Mouse (Mus musculus): Measurements from ENCODE around the gene Zfyve16. TPM values are rescaled to one million over a fixed set of nuclear protein-coding genes. Genes with fewer than 3 reads are reported as not detected.

Gene Zfyve16
- polyA plus RNA-seq, 1 experiment: 4.7 TPM

- peak; percentile 81 for DNase-seq
- Histone ChIP-seq H3K36me3 (ENCODE audit: control insufficient read depth, insufficient read depth, low read length) (no peaks in the 10 kb centered on the region), H3K4me3 (ENCODE audit: insufficient read depth, low read depth, low read length) (no peak overlapping the region), H3K27me3 (replicated peaks; ENCODE audit: control insufficient read depth, insufficient read depth, low read length) (no peaks in the 10 kb centered on the region), H3K27ac (ENCODE audit: insufficient read depth, low read depth, low read length) (peak overlapping the region; percentile 93), H3K4me1 (ENCODE audit: control insufficient read depth, insufficient read depth, low read length) (peaks cover 8% of the 10 kb centered on the region; the same call in 1 of the 2 replicates)
- 39% methylated on average over 2 of the region's 2 CpGs for WGBS
- no peak for TF ChIP-seq POLR2A (IDR thresholded peaks at IDR 0.05; ENCODE audit: low read depth, low read length)
- TF ChIP-seq CTCF (conservative IDR thresholded peaks at IDR 0.05; ENCODE audit: insufficient read depth, insufficient read length, low read depth, low read length): no peak
Measured at GRCm38 (mm10) chr13:92469381-92469780, 61.3 kb downstream of the Zfyve16 start.

GRCm38 (mm10) chr13:92467891-92468290 is 62.8 kb downstream of the Zfyve16 start:
- 69% methylated on average over 9 of the region's 9 CpGs for WGBS
- no peak overlapping the region for H3K4me3 ChIP-seq (ENCODE audit: insufficient read depth, low read depth, low read length)
- H3K27me3 ChIP-seq (replicated peaks; ENCODE audit: control insufficient read depth, insufficient read depth, low read length): no peaks in the 10 kb centered on the region
- peaks cover 8% of the 10 kb centered on the region; the same call in 1 of the 2 replicates for H3K4me1 ChIP-seq (ENCODE audit: control insufficient read depth, insufficient read depth, low read length)
- no peak for DNase-seq
- TF ChIP-seq CTCF (conservative IDR thresholded peaks at IDR 0.05; ENCODE audit: insufficient read depth, insufficient read length, low read depth, low read length) (no peak), POLR2A (IDR thresholded peaks at IDR 0.05; ENCODE audit: low read depth, low read length) (no peak)
- H3K36me3 ChIP-seq (ENCODE audit: control insufficient read depth, insufficient read depth, low read length): no peaks in the 10 kb centered on the region
- no peak overlapping the region for H3K27ac ChIP-seq (ENCODE audit: insufficient read depth, low read depth, low read length)

GRCm38 (mm10) chr13:92464698-92465097 is 66.0 kb downstream of the Zfyve16 start:
- no peaks in the 10 kb centered on the region for H3K27me3 ChIP-seq (replicated peaks; ENCODE audit: control insufficient read depth, insufficient read depth, low read length)
- WGBS: 66% methylated on average over 3 of the region's 3 CpGs
- DNase-seq: peak; percentile 37

GRCm38 (mm10) chr13:92446872-92447271 is 83.8 kb downstream of the Zfyve16 start:
- no peaks in the 10 kb centered on the region for H3K27me3 ChIP-seq (replicated peaks; ENCODE audit: control insufficient read depth, insufficient read depth, low read length)
- H3K36me3 ChIP-seq (ENCODE audit: control insufficient read depth, insufficient read depth, low read length): no peaks in the 10 kb centered on the region; the same call in 1 of the 2 replicates
- WGBS: 92% methylated on average over 7 of the region's 7 CpGs
- H3K4me3 ChIP-seq (ENCODE audit: insufficient read depth, low read depth, low read length): no peak overlapping the region
- no peak for DNase-seq
- TF ChIP-seq POLR2A (IDR thresholded peaks at IDR 0.05; ENCODE audit: low read depth, low read length): no peak
- no peak for TF ChIP-seq CTCF (conservative IDR thresholded peaks at IDR 0.05; ENCODE audit: insufficient read depth, insufficient read length, low read depth, low read length)
- no peaks in the 10 kb centered on the region for H3K4me1 ChIP-seq (ENCODE audit: control insufficient read depth, insufficient read depth, low read length)
- H3K27ac ChIP-seq (ENCODE audit: insufficient read depth, low read depth, low read length): no peak overlapping the region

More at GRCm38 (mm10) chr13:92464698-92465097, 66.0 kb downstream of the Zfyve16 start:
- no peak overlapping the region for H3K27ac ChIP-seq (ENCODE audit: insufficient read depth, low read depth, low read length)
- TF ChIP-seq POLR2A (IDR thresholded peaks at IDR 0.05; ENCODE audit: low read depth, low read length) (no peak), CTCF (conservative IDR thresholded peaks at IDR 0.05; ENCODE audit: insufficient read depth, insufficient read length, low read depth, low read length) (no peak)
- H3K4me3 ChIP-seq (ENCODE audit: insufficient read depth, low read depth, low read length): no peak overlapping the region
- no peaks in the 10 kb centered on the region for H3K36me3 ChIP-seq (ENCODE audit: control insufficient read depth, insufficient read depth, low read length)
- peaks cover 7% of the 10 kb centered on the region; the same call in 1 of the 2 replicates for H3K4me1 ChIP-seq (ENCODE audit: control insufficient read depth, insufficient read depth, low read length)

GRCm38 (mm10) chr13:92440286-92440685 is 90.4 kb downstream of the Zfyve16 start:
- Histone ChIP-seq H3K4me3 (ENCODE audit: insufficient read depth, low read depth, low read length) (no peak overlapping the region), H3K27ac (ENCODE audit: insufficient read depth, low read depth, low read length) (no peak overlapping the region), H3K27me3 (replicated peaks; ENCODE audit: control insufficient read depth, insufficient read depth, low read length) (no peaks in the 10 kb centered on the region), H3K36me3 (ENCODE audit: control insufficient read depth, insufficient read depth, low read length) (no peaks in the 10 kb centered on the region), H3K4me1 (ENCODE audit: control insufficient read depth, insufficient read depth, low read length) (no peaks in the 10 kb centered on the region)
- 80% methylated on average over 13 of the region's 13 CpGs for WGBS
- TF ChIP-seq CTCF (conservative IDR thresholded peaks at IDR 0.05; ENCODE audit: insufficient read depth, insufficient read length, low read depth, low read length) (no peak), POLR2A (IDR thresholded peaks at IDR 0.05; ENCODE audit: low read depth, low read length) (no peak)
- DNase-seq: no peak

- Histone ChIP-seq H3K36me3 (ENCODE audit: control insufficient read depth, insufficient read depth, low read length) (no peaks in the 10 kb centered on the region), H3K4me1 (ENCODE audit: control insufficient read depth, insufficient read depth, low read length) (no peaks in the 10 kb centered on the region), H3K27me3 (replicated peaks; ENCODE audit: control insufficient read depth, insufficient read depth, low read length) (no peaks in the 10 kb centered on the region), H3K4me3 (ENCODE audit: insufficient read depth, low read depth, low read length) (no peak overlapping the region), H3K27ac (ENCODE audit: insufficient read depth, low read depth, low read length) (no peak overlapping the region)
- no peak for DNase-seq
- TF ChIP-seq CTCF (conservative IDR thresholded peaks at IDR 0.05; ENCODE audit: insufficient read depth, insufficient read length, low read depth, low read length): no peak
- no peak for TF ChIP-seq POLR2A (IDR thresholded peaks at IDR 0.05; ENCODE audit: low read depth, low read length)
- 90% methylated on average over 10 of the region's 10 CpGs for WGBS
Measured at GRCm38 (mm10) chr13:92438656-92439055, 92.0 kb downstream of the Zfyve16 start.

Other genes with a start within 250 kb of the Zfyve16 start
- gene Gm20379, start 224.9 kb downstream of the Zfyve16 start, polyA plus RNA-seq (2012; rRNA removed): not detected in 2 replicates
- gene Dhfr, start 176.1 kb downstream of the Zfyve16 start, polyA plus RNA-seq (2012; rRNA removed): 8.7 and 9.7 TPM in 2 replicates
- 5.5 and 6.6 TPM in 2 replicates for gene Msh3, start 175.9 kb downstream of the Zfyve16 start, polyA plus RNA-seq (2012; rRNA removed)
- gene Ankrd34b, start 105.0 kb downstream of the Zfyve16 start, polyA plus RNA-seq (2012; rRNA removed): 0.23 and 0.37 TPM in 2 replicates
- gene Fam151b, start 46.9 kb downstream of the Zfyve16 start, polyA plus RNA-seq (2012; rRNA removed): 4.6 and 5.1 TPM in 2 replicates
- gene Spz1, start 45.3 kb upstream of the Zfyve16 start, polyA plus RNA-seq (2012; rRNA removed): 0.09 and 0.22 TPM in 2 replicates
- gene Serinc5, start 80.2 kb upstream of the Zfyve16 start, polyA plus RNA-seq (2012; rRNA removed): 10.4 and 11.1 TPM in 2 replicates

Measured in kidney, adult 2 months (tissue).